Mouse (Mus musculus) lung, adult 2 months (tissue): ENCODE measurements around the gene Atp2c2.

Experiments
- CTCF ChIP-seq: fragments of 200-500 bp; IDR thresholded peaks from 2 replicates; pipeline ENCODE4 v1.5.1; 2011; ENCODE audit warnings: mild to moderate bottlenecking, low read length, control low read depth; ENCODE audit not compliant: insufficient read depth
- POLR2A ChIP-seq: fragments of 200-500 bp; IDR thresholded peaks from 2 replicates; pipeline ENCODE4 v1.6.1; 2011; ENCODE audit warnings: low read depth, mild to moderate bottlenecking, control low read depth, low read length, borderline replicate concordance; ENCODE audit errors: extremely low read depth

DNA sequence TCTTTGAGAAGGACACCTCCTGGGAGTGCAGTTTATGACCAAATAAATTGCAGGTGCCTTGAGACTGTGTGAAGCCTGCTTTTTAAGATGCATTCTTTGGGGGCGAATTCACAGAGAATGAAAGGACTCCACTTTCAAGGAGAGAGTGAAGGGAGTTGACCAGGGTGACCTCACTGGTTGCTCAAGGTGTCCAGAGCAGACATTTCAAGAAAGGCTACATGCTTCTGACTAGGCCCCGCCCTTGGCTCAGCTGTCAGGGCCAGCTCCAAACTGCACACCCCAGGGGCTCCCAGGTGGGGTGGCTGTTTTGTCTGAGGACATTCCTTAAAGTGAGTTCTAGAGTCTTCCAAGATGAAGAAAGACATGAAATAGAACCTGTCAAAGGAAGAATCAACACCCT lies 2.6 kb upstream of the Atp2c2 start:
- TF ChIP-seq CTCF (no peak), POLR2A (no peak)
